Mouse (Mus musculus) ES-Bruce4 (cell line): ENCODE results near the gene Sipa1l2.

Experiments used
- CTCF ChIP-seq: IDR thresholded peaks from one replicate; pipeline ENCODE4 v1.8.1; 2011; ENCODE audit warnings: low read depth, low read length
- POLR2A ChIP-seq: IDR thresholded peaks from one replicate; pipeline ENCODE4 v1.8.1; 2011; ENCODE audit warnings: low read length; ENCODE audit not compliant: insufficient read depth

- TF ChIP-seq POLR2A (no peak), CTCF (no peak)
Measured at GRCm38 (mm10) chr8:125406453-125406852, 163.2 kb downstream of the Sipa1l2 start.
